Mouse (Mus musculus) stomach, postnatal 0 days (tissue): ENCODE measurements at regions not wholly inside any gene's neighbourhood (a gene's known extent, or its start where the extent isn't known, plus 50 kb on each side); places are given as distances from the start of the nearest gene placed in this dataset.

ENCODE experiments used
- ATAC-seq: fragments of 200-750 bp; cut with Nextera tagmentation; 2 replicates; pipeline ENCODE4 v1.8.0; 2017; ENCODE audit not compliant: low FRiP score, low TSS enrichment
- DNase-seq: peaks from one replicate; pipeline ENCODE4 v3.0.0-alpha.2; 2016; ENCODE audit warnings: low spot score
- H3K27ac ChIP-seq: fragments of 300-500 bp; sonication (generic); replicated peaks from 2 replicates; pipeline ENCODE4 v1.5.1; 2014; ENCODE audit warnings: mild to moderate bottlenecking, control low read depth
- H3K27me3 ChIP-seq: fragments of 300-500 bp; sonication (generic); 2 replicates; pipeline ENCODE4 v1.6.1; 2014; ENCODE audit warnings: low read length; ENCODE audit not compliant: control insufficient read depth, insufficient read depth
- H3K36me3 ChIP-seq: fragments of 300-500 bp; sonication (generic); 2 replicates; pipeline ENCODE4 v1.6.1; 2014; ENCODE audit warnings: low read length, mixed read lengths; ENCODE audit not compliant: control insufficient read depth, insufficient read depth
- H3K4me1 ChIP-seq: fragments of 300-500 bp; sonication (generic); replicated peaks from 2 replicates; pipeline ENCODE4 v1.6.1; 2014; ENCODE audit warnings: antibody characterized with exemption; ENCODE audit not compliant: control insufficient read depth, insufficient read depth
- H3K4me2 ChIP-seq: fragments of 300-500 bp; sonication (generic); replicated peaks from 2 replicates; pipeline ENCODE4 v1.6.1; 2014; ENCODE audit warnings: low read depth, mild to moderate bottlenecking, control low read depth, moderate library complexity
- H3K4me3 ChIP-seq: fragments of 300-500 bp; sonication (generic); 2 replicates; pipeline ENCODE4 v1.5.1; 2014; ENCODE audit warnings: low read depth, low read length, control low read depth
- H3K9ac ChIP-seq: fragments of 300-500 bp; sonication (generic); 2 replicates; pipeline ENCODE4 v1.6.1; 2014; ENCODE audit warnings: mild to moderate bottlenecking, low read length, control low read depth, mixed read lengths
- H3K9me3 ChIP-seq: fragments of 300-500 bp; sonication (generic); 2 replicates; pipeline ENCODE4 v1.6.1; 2016; ENCODE audit warnings: low read length; ENCODE audit not compliant: control insufficient read depth
- CTCF ChIP-seq: IDR thresholded peaks from 2 replicates; pipeline ENCODE4 v1.5.1; 2016; ENCODE audit warnings: antibody characterized with exemption, low read depth, mild to moderate bottlenecking, moderate library complexity
- EP300 ChIP-seq: optimal IDR thresholded peaks from 2 replicates; pipeline ENCODE3; 2016; ENCODE audit warnings: antibody characterized with exemption
- WGBS: fragments of 180-500 bp; shearing (Covaris S2); extraction: QIAGEN DNeasy Blood & Tissue Kit; methylation state at CpG from one replicate; pipeline ENCODE4 v1.1.7; 2014; 5-methylcytosine and 5-hydroxymethylcytosine counted together

DNA sequence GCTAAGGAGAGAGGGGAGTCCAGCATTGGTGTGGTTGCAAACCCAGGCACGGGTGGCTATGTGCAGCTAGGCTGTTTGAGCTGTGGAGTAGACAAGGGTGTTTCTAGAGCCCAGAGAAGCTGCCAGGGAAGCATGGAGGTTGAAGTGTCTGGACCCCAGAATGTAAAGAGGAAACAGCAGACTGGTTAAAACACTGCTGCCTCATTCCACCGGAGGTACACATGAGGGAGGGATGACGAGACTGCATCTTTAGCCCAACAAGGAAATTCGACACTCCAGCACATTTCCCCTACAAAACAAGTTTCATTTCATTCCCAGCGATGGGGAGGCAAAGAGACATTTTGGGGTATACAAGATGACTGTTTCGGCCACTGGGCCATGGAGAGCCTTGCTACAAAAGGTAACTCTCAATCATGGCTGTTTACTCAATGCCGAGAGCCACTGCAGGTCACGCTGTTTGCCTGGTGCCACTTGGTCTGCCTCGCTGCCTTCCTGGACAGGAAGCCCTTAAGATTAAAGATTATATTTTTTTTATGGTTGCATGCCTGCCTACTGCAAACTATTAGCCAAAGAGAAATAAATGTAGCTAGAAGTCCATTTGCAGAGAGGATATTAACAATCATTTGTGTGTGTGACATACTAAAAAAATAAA is 176.9 kb upstream of the Arglu1 start:
- Histone ChIP-seq H3K27ac (no peak overlapping the region), H3K9ac (no peak overlapping the region), H3K4me3 (no peak overlapping the region), H3K27me3 (no peaks in the 10 kb centered on the region), H3K4me1 (no peaks in the 10 kb centered on the region), H3K36me3 (no peaks in the 10 kb centered on the region), H3K4me2 (no peak overlapping the region), H3K9me3 (no peaks in the 10 kb centered on the region)
- DNase-seq = peak; percentile 28
- TF ChIP-seq EP300 (no peak), CTCF (no peak)
- no peak for ATAC-seq
- 33% methylated on average over 9 of the region's 9 CpGs for WGBS

GRCm38 (mm10) chr8:8862767-8863166 is 172.4 kb upstream of the Arglu1 start:
- WGBS = 76% methylated on average over 6 of the region's 6 CpGs
- no peaks in the 10 kb centered on the region for H3K36me3 ChIP-seq
- no peak for TF ChIP-seq EP300
- H3K4me2 ChIP-seq = no peak overlapping the region
- no peak for DNase-seq
- H3K4me3 ChIP-seq = no peak overlapping the region
- H3K9me3 ChIP-seq = no peaks in the 10 kb centered on the region
- H3K9ac ChIP-seq = no peak overlapping the region
- H3K4me1 ChIP-seq = no peaks in the 10 kb centered on the region
- no peaks in the 10 kb centered on the region for H3K27me3 ChIP-seq
- H3K27ac ChIP-seq = no peak overlapping the region
- no peak for ATAC-seq

- Histone ChIP-seq H3K9me3 (no peaks in the 10 kb centered on the region), H3K4me3 (no peak overlapping the region), H3K27ac (no peak overlapping the region), H3K9ac (no peak overlapping the region), H3K36me3 (no peaks in the 10 kb centered on the region), H3K4me1 (no peaks in the 10 kb centered on the region), H3K4me2 (no peak overlapping the region), H3K27me3 (no peaks in the 10 kb centered on the region)
- DNase-seq = no peak
- 70% methylated on average over 9 of the region's 9 CpGs for WGBS
- no peak for ATAC-seq
- TF ChIP-seq CTCF = no peak
- TF ChIP-seq EP300 = no peak
These were observed 171.1 kb upstream of the Arglu1 start for GRCm38 (mm10) chr8:8861331-8861940.

DNA sequence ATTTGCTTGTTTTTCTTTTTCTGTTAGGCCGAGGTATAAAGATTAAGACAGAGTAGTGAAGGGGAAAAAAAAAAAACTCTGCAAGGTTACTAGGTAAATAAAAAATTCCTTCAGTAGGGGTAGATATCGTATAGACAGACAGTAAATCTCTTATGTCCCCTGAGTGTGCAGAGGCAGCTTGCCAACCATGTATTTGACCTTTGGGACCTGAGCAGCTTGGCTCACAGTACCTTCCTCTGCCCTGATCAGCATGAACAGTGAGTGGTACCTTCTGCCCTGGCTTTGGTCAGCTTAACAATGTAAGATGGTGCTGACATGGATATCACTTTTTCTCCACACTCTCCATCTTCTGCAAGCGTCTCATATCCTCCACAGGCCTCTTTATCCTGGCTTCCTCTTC is 168.3 kb upstream of the Arglu1 start:
- WGBS = 45% methylated on average over 3 of the region's 3 CpGs
- DNase-seq (no peak), ATAC-seq (no peak)
- H3K4me3 ChIP-seq = no peak overlapping the region
- H3K9ac ChIP-seq = no peak overlapping the region
- H3K4me2 ChIP-seq = no peak overlapping the region
- no peak for TF ChIP-seq EP300
- no peak for TF ChIP-seq CTCF
- H3K4me1 ChIP-seq = no peaks in the 10 kb centered on the region
- no peak overlapping the region for H3K27ac ChIP-seq
- H3K36me3 ChIP-seq = no peaks in the 10 kb centered on the region
- no peaks in the 10 kb centered on the region for H3K9me3 ChIP-seq
- H3K27me3 ChIP-seq = no peaks in the 10 kb centered on the region

DNA sequence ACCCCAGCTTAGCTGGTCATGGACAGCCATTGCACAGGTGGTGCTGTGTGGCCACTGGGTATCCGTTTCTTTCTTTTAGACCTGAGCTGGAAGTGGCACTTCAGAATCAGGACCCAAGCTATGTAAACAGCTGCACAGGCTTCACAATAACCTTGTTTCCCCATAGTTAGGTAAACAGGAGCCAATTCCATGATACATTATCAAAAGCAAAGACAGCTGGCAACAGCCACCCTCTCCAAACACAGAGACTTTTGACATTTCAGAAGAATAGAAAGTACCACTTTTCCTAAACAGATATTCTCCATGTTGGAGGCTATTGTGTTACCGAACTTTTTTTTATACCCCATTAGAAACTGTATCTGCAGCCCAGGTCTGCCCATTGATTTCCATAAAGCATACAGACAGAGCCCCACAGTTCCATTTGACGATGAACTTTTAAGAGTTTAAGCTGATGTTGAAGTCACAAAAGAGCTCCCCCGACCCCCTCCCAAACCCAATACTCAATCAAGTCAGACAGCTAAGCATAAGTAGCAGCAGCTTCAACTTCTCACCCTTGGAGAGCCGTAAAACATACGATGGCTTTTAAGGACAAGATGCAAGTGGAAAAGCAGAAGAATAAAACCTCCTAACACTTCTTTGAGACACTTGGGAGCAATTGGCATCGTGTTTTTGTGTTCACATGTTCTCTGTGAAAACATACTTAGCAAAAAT is 162.5 kb upstream of the Arglu1 start:
- Histone ChIP-seq H3K4me2 (no peak overlapping the region), H3K36me3 (no peaks in the 10 kb centered on the region), H3K4me3 (no peak overlapping the region), H3K4me1 (no peaks in the 10 kb centered on the region), H3K9ac (no peak overlapping the region), H3K9me3 (no peaks in the 10 kb centered on the region), H3K27ac (no peak overlapping the region), H3K27me3 (no peaks in the 10 kb centered on the region)
- TF ChIP-seq CTCF (no peak), EP300 (no peak)
- no peak for DNase-seq
- 22% methylated on average over 7 of the region's 7 CpGs for WGBS
- no peak for ATAC-seq

DNA sequence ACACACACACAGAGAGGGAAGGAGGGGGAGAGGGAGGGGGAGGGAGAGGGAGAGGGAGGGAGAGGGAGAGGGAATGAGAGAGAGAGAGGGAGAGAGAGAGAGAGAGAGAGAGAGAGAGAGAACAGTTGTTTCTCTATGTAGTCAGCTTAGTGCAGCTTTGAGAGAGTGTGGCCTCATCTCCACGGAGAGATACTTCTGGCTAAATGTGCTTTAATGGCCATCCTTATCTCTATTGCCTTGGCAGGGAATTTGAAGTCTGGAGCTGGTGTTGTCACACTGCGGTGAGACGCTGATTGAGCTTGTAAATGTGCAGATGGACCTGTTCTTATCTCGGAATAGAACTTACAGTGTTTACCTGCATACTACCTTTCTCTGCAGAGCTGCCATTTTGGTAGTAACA is 160.9 kb upstream of the Arglu1 start:
- H3K4me3 ChIP-seq = no peak overlapping the region
- DNase-seq (no peak), ATAC-seq (no peak)
- H3K9ac ChIP-seq = no peak overlapping the region
- H3K4me1 ChIP-seq = no peaks in the 10 kb centered on the region
- H3K27ac ChIP-seq = no peak overlapping the region
- no peaks in the 10 kb centered on the region for H3K36me3 ChIP-seq
- no peak for TF ChIP-seq CTCF
- no peak for TF ChIP-seq EP300
- no peaks in the 10 kb centered on the region for H3K27me3 ChIP-seq
- H3K4me2 ChIP-seq = no peak overlapping the region
- 42% methylated on average over 4 of the region's 4 CpGs for WGBS
- H3K9me3 ChIP-seq = no peaks in the 10 kb centered on the region
